Mouse (Mus musculus) cerebellum, adult 9-10 months (tissue): ENCODE data around the gene Rnf2.
"Not testable (repeated sequence)": the region's sequence is repeated elsewhere in the genome, so short reads cannot be mapped to it uniquely, and the experiment has no call there.

ENCODE experiments used
- DNase-seq: peaks from one replicate; pipeline ENCODE4 v3.0.0; 2022

Gene Rnf2

GRCm38 (mm10) chr1:151483568-151483967, 17.2 kb downstream of the Rnf2 start:
- no peak for DNase-seq

GRCm38 (mm10) chr1:151482497-151482896, 18.3 kb downstream of the Rnf2 start:
- no peak for DNase-seq

- DNase-seq = not testable (repeated sequence)
Measured at GRCm38 (mm10) chr1:151472386-151472785, 28.4 kb downstream of the Rnf2 start.

GRCm38 (mm10) chr1:151471429-151471828, 29.3 kb downstream of the Rnf2 start:
- DNase-seq = no peak

- DNase-seq = no peak
Measured at GRCm38 (mm10) chr1:151466571-151466970, 34.2 kb downstream of the Rnf2 start.

- no peak for DNase-seq
Measured at GRCm38 (mm10) chr1:151464914-151465313, 35.8 kb downstream of the Rnf2 start.

- DNase-seq = no peak
Measured at GRCm38 (mm10) chr1:151461265-151461664, 39.5 kb downstream of the Rnf2 start.

GRCm38 (mm10) chr1:151457087-151457486, 43.7 kb downstream of the Rnf2 start:
- DNase-seq = no peak

GRCm38 (mm10) chr1:151451946-151452345, 48.8 kb downstream of the Rnf2 start:
- no peak for DNase-seq

- DNase-seq = no peak
Measured at GRCm38 (mm10) chr1:151450851-151451250, 49.9 kb downstream of the Rnf2 start.

GRCm38 (mm10) chr1:151449866-151450265, 50.9 kb downstream of the Rnf2 start:
- no peak for DNase-seq

- DNase-seq = no peak
Measured at GRCm38 (mm10) chr1:151435431-151435830, 65.3 kb downstream of the Rnf2 start.

GRCm38 (mm10) chr1:151429316-151429715, 71.4 kb downstream of the Rnf2 start:
- no peak for DNase-seq

GRCm38 (mm10) chr1:151428263-151429221, 72.2 kb downstream of the Rnf2 start, which contains the start of the genes Swt1 and Trmt1l:
TSS of gene Swt1 (minus strand) at chr1:151428455.
TSS of gene Trmt1l (plus strand) at chr1:151428542.
- peak; percentile 99 for DNase-seq

GRCm38 (mm10) chr1:151427888-151428262, 72.9 kb downstream of the Rnf2 start:
- DNase-seq = no peak

- peak; percentile 23 for DNase-seq
Measured at GRCm38 (mm10) chr1:151426947-151427600, 73.7 kb downstream of the Rnf2 start.

GRCm38 (mm10) chr1:151422178-151422577, 78.6 kb downstream of the Rnf2 start:
- no peak for DNase-seq

GRCm38 (mm10) chr1:151409827-151410226, 90.9 kb downstream of the Rnf2 start:
- no peak for DNase-seq
